Mouse (Mus musculus) limb, embryonic 15.5 days (tissue): ENCODE results near the gene Cxcl17. TPM values are rescaled to one million over a fixed set of nuclear protein-coding genes. Genes with fewer than 3 reads are reported as not detected.
A peak's percentile ranks its signal among the peaks of the same experiment; 100 is the strongest.

Source experiments
- ATAC-seq: fragments of 200-750 bp; cut with Nextera tagmentation; 2 replicates; pipeline ENCODE4 v1.8.0; 2017; ENCODE audit warnings: low read depth, moderate TSS enrichment; ENCODE audit not compliant: insufficient number of reproducible peaks, low FRiP score, low TSS enrichment
- H3K27ac ChIP-seq: fragments of 300-500 bp; sonication (generic); 2 replicates; pipeline ENCODE4 v1.5.1; 2015; ENCODE audit warnings: moderate library complexity, mild to moderate bottlenecking, inconsistent platforms
- H3K27me3 ChIP-seq: fragments of 300-500 bp; sonication (generic); 2 replicates; pipeline ENCODE4 v1.6.1; 2015; ENCODE audit warnings: inconsistent platforms
- H3K36me3 ChIP-seq: fragments of 300-500 bp; sonication (generic); 2 replicates; pipeline ENCODE4 v1.6.1; 2015; ENCODE audit warnings: inconsistent platforms
- H3K4me1 ChIP-seq: fragments of 300-500 bp; sonication (generic); 2 replicates; pipeline ENCODE4 v1.6.1; 2015; ENCODE audit warnings: inconsistent platforms
- H3K4me2 ChIP-seq: fragments of 300-500 bp; sonication (generic); 2 replicates; pipeline ENCODE4 v1.6.1; 2015; ENCODE audit warnings: mild to moderate bottlenecking, inconsistent platforms
- H3K4me3 ChIP-seq: fragments of 300-500 bp; sonication (generic); 2 replicates; pipeline ENCODE4 v1.5.1; 2015; ENCODE audit warnings: mild to moderate bottlenecking, inconsistent platforms
- H3K9ac ChIP-seq: fragments of 300-500 bp; sonication (generic); 2 replicates; pipeline ENCODE4 v1.6.1; 2015; ENCODE audit warnings: inconsistent platforms
- H3K9me3 ChIP-seq: fragments of 300-500 bp; sonication (generic); 2 replicates; pipeline ENCODE4 v1.6.1; 2016; ENCODE audit warnings: inconsistent platforms
- WGBS: fragments of 180-500 bp; shearing (Covaris S2); methylation state at CpG from one replicate; pipeline ENCODE4 v1.1.7; 2015; 5-methylcytosine and 5-hydroxymethylcytosine counted together
- polyA plus RNA-seq: library from polyadenylated mRNA; unstranded; fragments of >200 nt; fragmentation: Nextera tagmentation; extraction: Ambion mirVana; gene quantifications from 2 replicates; pipeline ENCODE4 v1.2.1, GENCODE M21; 2015

Cxcl17 gene
- polyA plus RNA-seq, 1 experiment from 2014 or later, result 0.20 TPM

- H3K9ac ChIP-seq, result peak overlapping the region; percentile 46
- H3K4me2 ChIP-seq, result peak overlapping the region; percentile 69
- H3K4me3 ChIP-seq, result peak overlapping the region; percentile 69
- H3K27me3 ChIP-seq, result no peaks in the 10 kb centered on the region
- whole genome bisulfite sequencing, result 7% methylated on average over 52 of the region's 52 CpGs
- H3K27ac ChIP-seq, result peak overlapping the region; percentile 68
- no peaks in the 10 kb centered on the region for H3K9me3 ChIP-seq
- no peaks in the 10 kb centered on the region for H3K36me3 ChIP-seq
- ATAC-seq, result peak; percentile 96
- peaks cover 29% of the 10 kb centered on the region for H3K4me1 ChIP-seq
Measured at GRCm38 (mm10) chr7:25395558-25396521, 16.8 kb downstream of the Cxcl17 start.

GRCm38 (mm10) chr7:25395186-25395557 is 17.5 kb downstream of the Cxcl17 start:
- peak overlapping the region; percentile 46 for H3K9ac ChIP-seq
- peak overlapping the region; percentile 69 for H3K4me2 ChIP-seq
- H3K36me3 ChIP-seq, result no peaks in the 10 kb centered on the region
- H3K27ac ChIP-seq, result peak overlapping the region; percentile 66
- peaks cover 36% of the 10 kb centered on the region for H3K4me1 ChIP-seq
- H3K27me3 ChIP-seq, result no peaks in the 10 kb centered on the region
- peak; percentile 2; the same call in 1 of the 2 replicates for ATAC-seq
- no peaks in the 10 kb centered on the region for H3K9me3 ChIP-seq
- WGBS, result under 1% methylated on average over 22 of the region's 22 CpGs
- peak overlapping the region; percentile 69 for H3K4me3 ChIP-seq

GRCm38 (mm10) chr7:25394754-25395153 is 17.9 kb downstream of the Cxcl17 start:
- Histone ChIP-seq H3K27me3 (no peaks in the 10 kb centered on the region), H3K9ac (peak overlapping the region; percentile 46), H3K4me3 (peak overlapping the region; percentile 69), H3K4me1 (peaks cover 40% of the 10 kb centered on the region), H3K36me3 (no peaks in the 10 kb centered on the region), H3K4me2 (peak overlapping the region; percentile 69), H3K9me3 (no peaks in the 10 kb centered on the region), H3K27ac (0 out of 2 replicates have a peak overlapping the region, but pooled peaks have one; percentile 66)
- 7% methylated on average over 7 of the region's 7 CpGs for WGBS
- no peak for ATAC-seq

GRCm38 (mm10) chr7:25393451-25394210 is 19.1 kb downstream of the Cxcl17 start:
- Histone ChIP-seq H3K4me1 (peaks cover 43% of the 10 kb centered on the region), H3K9me3 (no peaks in the 10 kb centered on the region), H3K27ac (no peak overlapping the region), H3K4me3 (peak overlapping the region; percentile 69; the same call in 1 of the 2 replicates), H3K27me3 (no peaks in the 10 kb centered on the region), H3K4me2 (peak overlapping the region; percentile 69; the same call in 1 of the 2 replicates), H3K36me3 (peaks cover under 1% of the 10 kb centered on the region; the same call in 1 of the 2 replicates), H3K9ac (no peak overlapping the region)
- no peak for ATAC-seq
- 66% methylated on average over 8 of the region's 8 CpGs for WGBS

GRCm38 (mm10) chr7:25392851-25393250 is 19.8 kb downstream of the Cxcl17 start:
- peaks cover 43% of the 10 kb centered on the region for H3K4me1 ChIP-seq
- H3K9ac ChIP-seq, result no peak overlapping the region
- H3K27ac ChIP-seq, result no peak overlapping the region
- H3K4me2 ChIP-seq, result no peak overlapping the region
- WGBS, result 62% methylated on average over 7 of the region's 7 CpGs
- ATAC-seq, result no peak
- H3K36me3 ChIP-seq, result peaks cover 9% of the 10 kb centered on the region
- H3K27me3 ChIP-seq, result no peaks in the 10 kb centered on the region
- H3K9me3 ChIP-seq, result no peaks in the 10 kb centered on the region
- H3K4me3 ChIP-seq, result no peak overlapping the region

- Histone ChIP-seq H3K27me3 (no peaks in the 10 kb centered on the region), H3K36me3 (peaks cover 18% of the 10 kb centered on the region), H3K9me3 (no peaks in the 10 kb centered on the region), H3K27ac (no peak overlapping the region), H3K4me2 (no peak overlapping the region), H3K9ac (no peak overlapping the region), H3K4me3 (no peak overlapping the region), H3K4me1 (peaks cover 43% of the 10 kb centered on the region)
- no peak for ATAC-seq
- 87% methylated on average over 2 of the region's 2 CpGs for WGBS
Measured at GRCm38 (mm10) chr7:25391856-25392453, 20.7 kb downstream of the Cxcl17 start.

GRCm38 (mm10) chr7:25390986-25391385 is 21.7 kb downstream of the Cxcl17 start:
- no peak for ATAC-seq
- Histone ChIP-seq H3K4me3 (no peak overlapping the region), H3K36me3 (peaks cover 21% of the 10 kb centered on the region), H3K9me3 (no peaks in the 10 kb centered on the region), H3K4me2 (no peak overlapping the region), H3K4me1 (peaks cover 44% of the 10 kb centered on the region), H3K27me3 (no peaks in the 10 kb centered on the region), H3K27ac (no peak overlapping the region), H3K9ac (no peak overlapping the region)
- 44% methylated on average over 2 of the region's 2 CpGs for WGBS

- Histone ChIP-seq H3K9ac (no peak overlapping the region), H3K4me3 (no peak overlapping the region), H3K27ac (peak overlapping the region; percentile 3; the same call in 1 of the 2 replicates), H3K27me3 (no peaks in the 10 kb centered on the region), H3K4me1 (peaks cover 44% of the 10 kb centered on the region), H3K4me2 (no peak overlapping the region), H3K9me3 (no peaks in the 10 kb centered on the region), H3K36me3 (peaks cover 29% of the 10 kb centered on the region)
- peak; percentile 57; the same call in 1 of the 2 replicates for ATAC-seq
- 48% methylated on average over 8 of the region's 8 CpGs for WGBS
Measured at GRCm38 (mm10) chr7:25390054-25390770, 22.5 kb downstream of the Cxcl17 start.

GRCm38 (mm10) chr7:25388916-25389315 is 23.8 kb downstream of the Cxcl17 start:
- Histone ChIP-seq H3K36me3 (peaks cover 42% of the 10 kb centered on the region), H3K27me3 (no peaks in the 10 kb centered on the region), H3K4me3 (no peak overlapping the region), H3K9me3 (no peaks in the 10 kb centered on the region), H3K27ac (no peak overlapping the region), H3K9ac (no peak overlapping the region), H3K4me1 (peaks cover 33% of the 10 kb centered on the region), H3K4me2 (no peak overlapping the region)
- ATAC-seq, result no peak
- WGBS, result 82% methylated on average over 7 of the region's 7 CpGs

GRCm38 (mm10) chr7:25387811-25388440 is 24.8 kb downstream of the Cxcl17 start:
- Histone ChIP-seq H3K4me3 (no peak overlapping the region), H3K9me3 (no peaks in the 10 kb centered on the region), H3K9ac (no peak overlapping the region), H3K4me1 (peaks cover 25% of the 10 kb centered on the region), H3K36me3 (peaks cover 52% of the 10 kb centered on the region), H3K4me2 (no peak overlapping the region), H3K27ac (no peak overlapping the region), H3K27me3 (no peaks in the 10 kb centered on the region)
- no peak for ATAC-seq
- whole genome bisulfite sequencing, result 92% methylated on average over 18 of the region's 18 CpGs
